Mouse (Mus musculus): Measurements from ENCODE around the gene Eif2ak4.

- no peak for TF ChIP-seq CTCF (conservative IDR thresholded peaks at IDR 0.05 in 1 of 2, IDR thresholded peaks at IDR 0.05 in 1 of 2; ENCODE audit: low read depth in 2 of 2, low read length in 2 of 2)
- TF ChIP-seq PAX5 (IDR thresholded peaks at IDR 0.05; ENCODE audit: low read length) = no peak
- TF ChIP-seq RCOR1 (conservative IDR thresholded peaks at IDR 0.05; ENCODE audit: low read depth, low read length) = no peak
- TF ChIP-seq POLR2A (IDR thresholded peaks at IDR 0.05; ENCODE audit: low read depth, low read length) = no peak
- TF ChIP-seq JUND (conservative IDR thresholded peaks at IDR 0.05; ENCODE audit: low read depth, low read length) = no peak
- no peak for TF ChIP-seq TBP (conservative IDR thresholded peaks at IDR 0.05; ENCODE audit: low read depth, low read length)
- TF ChIP-seq MAX (IDR thresholded peaks at IDR 0.05; ENCODE audit: low read length) = no peak
- TF ChIP-seq MAFK (IDR thresholded peaks at IDR 0.05; ENCODE audit: insufficient replicate concordance, low read length) = no peak
Measured at GRCm38 (mm10) chr2:118372561-118372900, 15.9 kb upstream of the Eif2ak4 start.
